Mouse (Mus musculus) megakaryocyte-erythroid progenitor cell, adult 5 weeks (primary cell): ENCODE results near the gene Cd27. TPM values are rescaled to one million over a fixed set of nuclear protein-coding genes. Genes with fewer than 3 reads are reported as not detected.

Experiments used
- polyA plus RNA-seq: library from polyadenylated mRNA; stranded (reverse); fragments of >175 nt; gene quantifications from 2 replicates; pipeline ENCODE4 v1.2.3, GENCODE M21; 2012

Cd27 gene
- polyA plus RNA-seq, result 41.2 and 57.0 TPM in 2 replicates

GRCm38 (mm10) chr6:125236782-125237181, at the start of gene Cd27:
TSS of gene Cd27 (minus strand) at chr6:125237010.

GRCm38 (mm10) chr6:125285890-125286289, 49.1 kb upstream of the Cd27 start, which contains the start of gene Tuba3a:
TSS of gene Tuba3a (minus strand) at chr6:125286042.

GRCm38 (mm10) chr6:125231117-125232044, 5.4 kb downstream of the Cd27 start, which contains the start of gene Tapbpl:
TSS of gene Tapbpl (minus strand) at chr6:125231860.

GRCm38 (mm10) chr6:125215148-125215954, 21.5 kb downstream of the Cd27 start, which contains the start of gene Vamp1:
TSS of gene Vamp1 (plus strand) at chr6:125215551.

GRCm38 (mm10) chr6:125191332-125192015, 45.3 kb downstream of the Cd27 start, which contains the start of the genes Ncapd2 and Mrpl51:
TSS of gene Ncapd2 (minus strand) at chr6:125191701.
TSS of gene Mrpl51 (plus strand) at chr6:125191801.

Other genes starting within 250 kb of the Cd27 start
- 0.24 and 1.00 TPM in 2 replicates for gene Pianp, start 240.3 kb downstream of the Cd27 start, polyA plus RNA-seq
- 74.6 and 80.3 TPM in 2 replicates for gene Zfp384, start 227.9 kb downstream of the Cd27 start, polyA plus RNA-seq
- 15.9 and 19.1 TPM in 2 replicates for gene Ing4, start 197.2 kb downstream of the Cd27 start, polyA plus RNA-seq
- 12.2 and 12.7 TPM in 2 replicates for gene Acrbp, start 187.3 kb downstream of the Cd27 start, polyA plus RNA-seq
- gene Lpar5, start 169.1 kb downstream of the Cd27 start, polyA plus RNA-seq, result 1.8 and 5.1 TPM in 2 replicates
- gene Chd4, start 141.0 kb downstream of the Cd27 start, polyA plus RNA-seq, result 149 and 226 TPM in 2 replicates
- gene Nop2, start 105.1 kb downstream of the Cd27 start, polyA plus RNA-seq, result 47.6 and 60.9 TPM in 2 replicates
- 48.0 and 55.0 TPM in 2 replicates for gene Iffo1, start 91.8 kb downstream of the Cd27 start, polyA plus RNA-seq
- 9,186 and 10,401 TPM in 2 replicates for gene Gapdh, start 70.5 kb downstream of the Cd27 start, polyA plus RNA-seq
- gene Ncapd2, start 45.3 kb downstream of the Cd27 start, polyA plus RNA-seq, result 249 and 284 TPM in 2 replicates
- 89.5 and 130 TPM in 2 replicates for gene Mrpl51, start 45.2 kb downstream of the Cd27 start, polyA plus RNA-seq
- 3.3 and 4.6 TPM in 2 replicates for gene Vamp1, start 21.5 kb downstream of the Cd27 start, polyA plus RNA-seq
- gene Tapbpl, start 5.2 kb downstream of the Cd27 start, polyA plus RNA-seq, result 24.6 and 24.9 TPM in 2 replicates
- gene Tuba3a, start 49.0 kb upstream of the Cd27 start, polyA plus RNA-seq, result not detected in 2 replicates
- gene Ltbr, start 76.9 kb upstream of the Cd27 start, polyA plus RNA-seq, result 116 and 137 TPM in 2 replicates
- 17.2 and 30.5 TPM in 2 replicates for gene Scnn1a, start 83.6 kb upstream of the Cd27 start, polyA plus RNA-seq
- gene Tnfrsf1a, start 112.4 kb upstream of the Cd27 start, polyA plus RNA-seq, result 254 and 426 TPM in 2 replicates
- 0.06 and 0.13 TPM in 2 replicates for gene Plekhg6, start 143.8 kb upstream of the Cd27 start, polyA plus RNA-seq